Mouse (Mus musculus) hindbrain, embryonic 15.5 days (tissue): ENCODE results near the gene Ilf3. TPM values are rescaled to one million over a fixed set of nuclear protein-coding genes. Genes with fewer than 3 reads are reported as not detected.

Experiments
- ATAC-seq: fragments of 200-750 bp; cut with Nextera tagmentation; 2 replicates; pipeline ENCODE4 v1.8.0; 2017; ENCODE audit warnings: low read depth, moderate number of reproducible peaks, moderate TSS enrichment; ENCODE audit not compliant: low FRiP score
- H3K27ac ChIP-seq: fragments of 300-500 bp; sonication (generic); replicated peaks from 2 replicates; pipeline ENCODE4 v1.5.1; 2015; ENCODE audit warnings: mild to moderate bottlenecking, inconsistent platforms
- H3K27me3 ChIP-seq: fragments of 300-500 bp; sonication (generic); 2 replicates; pipeline ENCODE4 v1.6.1; 2015; ENCODE audit warnings: control low read depth, inconsistent platforms
- H3K36me3 ChIP-seq: fragments of 300-500 bp; sonication (generic); 2 replicates; pipeline ENCODE4 v1.6.1; 2015; ENCODE audit warnings: control low read depth, inconsistent platforms
- H3K4me1 ChIP-seq: fragments of 300-500 bp; sonication (generic); replicated peaks from 2 replicates; pipeline ENCODE4 v1.6.1; 2015; ENCODE audit warnings: control low read depth, inconsistent platforms
- H3K4me2 ChIP-seq: fragments of 300-500 bp; sonication (generic); 2 replicates; pipeline ENCODE4 v1.6.1; 2015; ENCODE audit warnings: moderate library complexity, mild to moderate bottlenecking, inconsistent platforms
- H3K4me3 ChIP-seq: fragments of 300-500 bp; sonication (generic); 2 replicates; pipeline ENCODE4 v1.5.1; 2015; ENCODE audit warnings: mild to moderate bottlenecking, inconsistent platforms
- H3K9ac ChIP-seq: fragments of 300-500 bp; sonication (generic); 2 replicates; pipeline ENCODE4 v1.6.1; 2015; ENCODE audit warnings: inconsistent platforms
- H3K9me3 ChIP-seq: fragments of 300-500 bp; sonication (generic); 2 replicates; pipeline ENCODE4 v1.6.1; 2016; ENCODE audit warnings: control low read depth, inconsistent platforms
- WGBS: fragments of 180-500 bp; shearing (Covaris S2); methylation state at CpG from one replicate; pipeline ENCODE4 v1.1.7; 2015; 5-methylcytosine and 5-hydroxymethylcytosine counted together
- polyA plus RNA-seq: library from polyadenylated mRNA; unstranded; fragments of >200 nt; fragmentation: Nextera tagmentation; extraction: Ambion mirVana; gene quantifications from 2 replicates; pipeline ENCODE4 v1.2.1, GENCODE M21; 2015

Ilf3 gene
- polyA plus RNA-seq, 1 experiment from 2014 or later, result 209 TPM

- H3K4me3 ChIP-seq, result no peak overlapping the region
- no peaks in the 10 kb centered on the region for H3K27me3 ChIP-seq
- 88% methylated on average over 2 of the region's 2 CpGs for WGBS
- no peak overlapping the region for H3K9ac ChIP-seq
- peaks cover 6% of the 10 kb centered on the region; the same call in 1 of the 2 replicates for H3K36me3 ChIP-seq
- H3K9me3 ChIP-seq, result no peaks in the 10 kb centered on the region
- H3K4me1 ChIP-seq, result no peaks in the 10 kb centered on the region
- H3K27ac ChIP-seq, result no peak overlapping the region
- no peak for ATAC-seq
- H3K4me2 ChIP-seq, result no peak overlapping the region
Measured at GRCm38 (mm10) chr9:21447778-21448177, 80.1 kb downstream of the Ilf3 start.

GRCm38 (mm10) chr9:21449710-21450109 lies 82.0 kb downstream of the Ilf3 start:
- 89% methylated on average over 2 of the region's 2 CpGs for WGBS
- no peak overlapping the region for H3K4me2 ChIP-seq
- H3K9ac ChIP-seq, result no peak overlapping the region
- H3K27me3 ChIP-seq, result no peaks in the 10 kb centered on the region
- no peak for ATAC-seq
- no peaks in the 10 kb centered on the region for H3K9me3 ChIP-seq
- H3K4me1 ChIP-seq, result no peaks in the 10 kb centered on the region
- H3K27ac ChIP-seq, result no peak overlapping the region
- H3K36me3 ChIP-seq, result peaks cover 6% of the 10 kb centered on the region; the same call in 1 of the 2 replicates
- H3K4me3 ChIP-seq, result no peak overlapping the region

- Histone ChIP-seq H3K4me1 (no peaks in the 10 kb centered on the region), H3K9me3 (no peaks in the 10 kb centered on the region)
- WGBS, result 88% methylated on average over 3 of the region's 3 CpGs
Measured at GRCm38 (mm10) chr9:21450270-21450669, 82.6 kb downstream of the Ilf3 start.

GRCm38 (mm10) chr9:21451391-21451790 lies 83.7 kb downstream of the Ilf3 start:
- no peak for ATAC-seq
- WGBS, result 91% methylated on average over 8 of the region's 8 CpGs

More at GRCm38 (mm10) chr9:21450270-21450669, 82.6 kb downstream of the Ilf3 start:
- no peak overlapping the region for H3K4me3 ChIP-seq
- ATAC-seq, result no peak
- no peak overlapping the region for H3K9ac ChIP-seq
- H3K4me2 ChIP-seq, result no peak overlapping the region
- peaks cover 3% of the 10 kb centered on the region; the same call in 1 of the 2 replicates for H3K36me3 ChIP-seq
- no peaks in the 10 kb centered on the region for H3K27me3 ChIP-seq
- H3K27ac ChIP-seq, result no peak overlapping the region

GRCm38 (mm10) chr9:21451870-21452269 lies 84.2 kb downstream of the Ilf3 start:
- H3K4me1 ChIP-seq, result no peaks in the 10 kb centered on the region
- no peak overlapping the region for H3K9ac ChIP-seq
- WGBS, result 83% methylated on average over 8 of the region's 8 CpGs
- H3K4me3 ChIP-seq, result no peak overlapping the region
- no peak overlapping the region for H3K27ac ChIP-seq
- no peaks in the 10 kb centered on the region for H3K9me3 ChIP-seq
- H3K4me2 ChIP-seq, result no peak overlapping the region
- no peaks in the 10 kb centered on the region for H3K27me3 ChIP-seq
- no peak for ATAC-seq
- no peaks in the 10 kb centered on the region for H3K36me3 ChIP-seq

More at GRCm38 (mm10) chr9:21451391-21451790, 83.7 kb downstream of the Ilf3 start:
- no peak overlapping the region for H3K27ac ChIP-seq
- no peak overlapping the region for H3K9ac ChIP-seq
- no peaks in the 10 kb centered on the region for H3K36me3 ChIP-seq
- no peak overlapping the region for H3K4me2 ChIP-seq
- H3K27me3 ChIP-seq, result no peaks in the 10 kb centered on the region
- no peaks in the 10 kb centered on the region for H3K4me1 ChIP-seq
- H3K4me3 ChIP-seq, result no peak overlapping the region
- no peaks in the 10 kb centered on the region for H3K9me3 ChIP-seq

GRCm38 (mm10) chr9:21453003-21453402 lies 85.3 kb downstream of the Ilf3 start:
- ATAC-seq, result no peak
- Histone ChIP-seq H3K4me1 (no peaks in the 10 kb centered on the region), H3K9ac (no peak overlapping the region), H3K36me3 (no peaks in the 10 kb centered on the region), H3K27me3 (no peaks in the 10 kb centered on the region), H3K4me2 (no peak overlapping the region), H3K27ac (no peak overlapping the region), H3K9me3 (no peaks in the 10 kb centered on the region), H3K4me3 (no peak overlapping the region)
- WGBS, result 92% methylated on average over 7 of the region's 7 CpGs

GRCm38 (mm10) chr9:21453459-21453858 lies 85.8 kb downstream of the Ilf3 start:
- Histone ChIP-seq H3K4me1 (no peaks in the 10 kb centered on the region), H3K9ac (no peak overlapping the region)
- ATAC-seq, result no peak

GRCm38 (mm10) chr9:21454556-21454955 lies 86.9 kb downstream of the Ilf3 start:
- 71% methylated on average over 4 of the region's 4 CpGs for WGBS
- no peaks in the 10 kb centered on the region for H3K4me1 ChIP-seq
- peaks cover 7% of the 10 kb centered on the region; the same call in 1 of the 2 replicates for H3K36me3 ChIP-seq
- ATAC-seq, result no peak
- H3K27me3 ChIP-seq, result no peaks in the 10 kb centered on the region
- no peak overlapping the region for H3K27ac ChIP-seq
- H3K4me3 ChIP-seq, result no peak overlapping the region
- no peaks in the 10 kb centered on the region for H3K9me3 ChIP-seq
- H3K4me2 ChIP-seq, result no peak overlapping the region
- no peak overlapping the region for H3K9ac ChIP-seq

More at GRCm38 (mm10) chr9:21453459-21453858, 85.8 kb downstream of the Ilf3 start:
- Histone ChIP-seq H3K36me3 (no peaks in the 10 kb centered on the region), H3K4me2 (no peak overlapping the region), H3K9me3 (no peaks in the 10 kb centered on the region), H3K27ac (no peak overlapping the region), H3K27me3 (no peaks in the 10 kb centered on the region), H3K4me3 (no peak overlapping the region)
- 93% methylated on average over 2 of the region's 2 CpGs for WGBS

Other genes starting within 250 kb of the Ilf3 start
- 11.3 and 11.7 TPM in 2 replicates for gene Tyk2, start 236.6 kb upstream of the Ilf3 start, polyA plus RNA-seq
- 211 TPM in 2 replicates for gene Cdc37, start 217.9 kb upstream of the Ilf3 start, polyA plus RNA-seq
- 36.5 and 41.0 TPM in 2 replicates for gene Pde4a, start 202.2 kb upstream of the Ilf3 start, polyA plus RNA-seq
- 66.7 and 68.2 TPM in 2 replicates for gene Keap1, start 128.5 kb upstream of the Ilf3 start, polyA plus RNA-seq
- 4.1 and 4.6 TPM in 2 replicates for gene S1pr5, start 119.4 kb upstream of the Ilf3 start, polyA plus RNA-seq
- gene Atg4d, start 102.6 kb upstream of the Ilf3 start, polyA plus RNA-seq, result 47.6 and 53.7 TPM in 2 replicates
- 14.9 and 15.7 TPM in 2 replicates for gene Kri1, start 79.9 kb upstream of the Ilf3 start, polyA plus RNA-seq
- gene Cdkn2d, start 76.5 kb upstream of the Ilf3 start, polyA plus RNA-seq, result 108 and 111 TPM in 2 replicates
- 2.7 and 3.1 TPM in 2 replicates for gene Ap1m2, start 55.5 kb upstream of the Ilf3 start, polyA plus RNA-seq
- gene Slc44a2, start 47.2 kb upstream of the Ilf3 start, polyA plus RNA-seq, result 64.5 and 73.4 TPM in 2 replicates
- gene Qtrt1, start 44.0 kb downstream of the Ilf3 start, polyA plus RNA-seq, result 53.2 and 55.8 TPM in 2 replicates
- 65.0 and 73.1 TPM in 2 replicates for gene Dnm2, start 57.0 kb downstream of the Ilf3 start, polyA plus RNA-seq
- 58.7 and 62.9 TPM in 2 replicates for gene Tmed1, start 142.4 kb downstream of the Ilf3 start, polyA plus RNA-seq
- gene AB124611, start 158.3 kb downstream of the Ilf3 start, polyA plus RNA-seq, result 2.5 and 3.1 TPM in 2 replicates
- gene Carm1, start 179.0 kb downstream of the Ilf3 start, polyA plus RNA-seq, result 42.6 and 46.1 TPM in 2 replicates
- gene Timm29, start 224.9 kb downstream of the Ilf3 start, polyA plus RNA-seq, result 60.1 and 61.8 TPM in 2 replicates
- 25.1 and 25.2 TPM in 2 replicates for gene Yipf2, start 225.0 kb downstream of the Ilf3 start, polyA plus RNA-seq
- 126 and 139 TPM in 2 replicates for gene Smarca4, start 248.3 kb downstream of the Ilf3 start, polyA plus RNA-seq